Mouse (Mus musculus): ENCODE data around the gene Gsk3a.

GRCm38 (mm10) chr7:25284171-25284570 lies 46.5 kb upstream of the Gsk3a start:
- TF ChIP-seq POLR2A (IDR thresholded peaks at IDR 0.05; ENCODE audit: control insufficient read depth, extremely low read depth, insufficient read depth, low read length, poor library complexity), result no peak
- no peak for TF ChIP-seq CTCF (IDR thresholded peaks at IDR 0.05; ENCODE audit: borderline replicate concordance, control insufficient read depth, extremely low read depth, insufficient read depth, low read length, poor library complexity)

Data from thymus, adult 2 months (tissue).